Mouse (Mus musculus) lung, embryonic 14.5 days (tissue): ENCODE data around the gene Cep295nl. TPM values are rescaled to one million over a fixed set of nuclear protein-coding genes. Genes with fewer than 3 reads are reported as not detected.

Source experiments
- ATAC-seq: fragments of 200-750 bp; cut with Nextera tagmentation; 2 replicates; pipeline ENCODE4 v1.8.0; 2017; ENCODE audit warnings: mild to moderate bottlenecking, moderate TSS enrichment, moderate library complexity; ENCODE audit not compliant: insufficient read depth
- DNase-seq: peaks from one replicate; pipeline ENCODE4 v3.0.0-alpha.2; 2015
- H3K27ac ChIP-seq: fragments of 300-500 bp; sonication (generic); 2 replicates; pipeline ENCODE4 v1.5.1; 2014; ENCODE audit warnings: low read depth, mild to moderate bottlenecking, moderate library complexity
- H3K27me3 ChIP-seq: fragments of 300-500 bp; sonication (generic); 2 replicates; pipeline ENCODE4 v1.6.1; 2014; ENCODE audit warnings: low read length, control low read depth; ENCODE audit not compliant: insufficient read depth
- H3K36me3 ChIP-seq: fragments of 300-500 bp; sonication (generic); 2 replicates; pipeline ENCODE4 v1.6.1; 2014; ENCODE audit warnings: control low read depth; ENCODE audit not compliant: insufficient read depth
- H3K4me1 ChIP-seq: fragments of 300-500 bp; sonication (generic); 2 replicates; pipeline ENCODE4 v1.6.1; 2014; ENCODE audit warnings: antibody characterized with exemption, control low read depth; ENCODE audit not compliant: insufficient read depth
- H3K4me2 ChIP-seq: fragments of 300-500 bp; sonication (generic); 2 replicates; pipeline ENCODE4 v1.6.1; 2014; ENCODE audit warnings: mild to moderate bottlenecking
- H3K4me3 ChIP-seq: fragments of 300-500 bp; sonication (generic); 2 replicates; pipeline ENCODE4 v1.5.1; 2014; ENCODE audit warnings: low read depth, low read length
- H3K9ac ChIP-seq: fragments of 300-500 bp; sonication (generic); 2 replicates; pipeline ENCODE4 v1.6.1; 2014
- H3K9me3 ChIP-seq: fragments of 300-500 bp; sonication (generic); 2 replicates; pipeline ENCODE4 v1.6.1; 2016; ENCODE audit warnings: low read depth, low read length, control low read depth
- CTCF ChIP-seq: IDR thresholded peaks from 2 replicates; pipeline ENCODE4 v1.5.1; 2016; ENCODE audit warnings: antibody characterized with exemption, low read depth
- WGBS: fragments of 180-500 bp; shearing (Covaris S2); extraction: QIAGEN DNeasy Blood & Tissue Kit; methylation state at CpG from one replicate; pipeline ENCODE4 v1.1.7; 2014; 5-methylcytosine and 5-hydroxymethylcytosine counted together
- polyA plus RNA-seq: library from polyadenylated mRNA; unstranded; fragments of >200 nt; fragmentation: Nextera tagmentation; extraction: Ambion mirVana; gene quantifications from 2 replicates; pipeline ENCODE4 v1.2.1, GENCODE M21; 2014

Gene Cep295nl
- polyA plus RNA-seq, 1 experiment from 2014 or later, result 0.62 TPM

DNA sequence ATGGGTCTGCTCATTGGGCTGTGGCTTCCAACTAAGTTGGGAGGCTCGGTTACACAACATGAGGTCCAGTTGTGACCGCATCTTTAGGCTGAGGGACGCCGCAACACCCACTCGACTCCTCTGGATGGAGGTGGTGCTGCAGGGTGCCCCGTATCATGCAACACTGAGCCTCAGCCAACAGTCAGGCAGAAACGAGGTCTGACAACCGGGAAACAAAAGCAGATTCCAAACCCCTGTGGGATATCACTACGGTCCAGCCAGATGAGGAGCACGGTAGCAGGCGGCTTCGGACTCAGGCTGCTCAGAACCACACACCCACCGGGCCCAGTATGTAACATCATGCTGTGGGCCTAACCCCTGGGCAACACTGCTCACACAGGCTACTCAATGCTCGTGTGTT, 11.9 kb downstream of the Cep295nl start:
- Histone ChIP-seq H3K4me2 (no peak overlapping the region), H3K36me3 (peaks cover 24% of the 10 kb centered on the region), H3K27ac (no peak overlapping the region), H3K4me1 (0 out of 2 replicates have a peak, but pooled peaks cover 2% of the 10 kb centered on the region), H3K4me3 (no peak overlapping the region), H3K9ac (no peak overlapping the region), H3K27me3 (no peaks in the 10 kb centered on the region), H3K9me3 (no peaks in the 10 kb centered on the region)
- WGBS, result 94% methylated on average over 14 of the region's 14 CpGs
- no peak for TF ChIP-seq CTCF
- ATAC-seq (no peak), DNase-seq (no peak)

DNA sequence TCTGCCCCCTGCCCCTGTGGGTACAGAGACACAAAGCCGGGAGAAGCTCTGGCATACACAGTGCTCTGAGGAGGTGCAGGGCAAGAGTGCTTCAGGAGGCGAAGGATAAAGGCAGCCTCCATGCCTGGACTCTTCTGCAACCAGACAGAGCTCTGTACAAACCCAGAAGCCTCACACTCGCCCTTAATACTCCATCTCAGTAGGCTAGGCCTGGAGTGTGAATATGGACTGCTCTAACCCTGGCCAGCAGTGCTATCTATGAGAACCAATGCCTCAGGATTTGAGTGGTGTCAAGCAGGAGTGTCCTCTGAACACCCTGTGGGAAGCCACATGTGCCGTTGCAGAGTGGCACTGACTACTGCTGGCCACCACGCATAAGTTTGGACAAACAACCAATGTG, 13.4 kb downstream of the Cep295nl start:
- Histone ChIP-seq H3K4me2 (no peak overlapping the region), H3K9me3 (no peaks in the 10 kb centered on the region), H3K4me1 (0 out of 2 replicates have a peak, but pooled peaks cover 2% of the 10 kb centered on the region), H3K27ac (no peak overlapping the region), H3K27me3 (no peaks in the 10 kb centered on the region), H3K9ac (no peak overlapping the region), H3K36me3 (peaks cover 24% of the 10 kb centered on the region), H3K4me3 (no peak overlapping the region)
- WGBS, result 91% methylated on average over 5 of the region's 5 CpGs
- DNase-seq (no peak), ATAC-seq (no peak)
- no peak for TF ChIP-seq CTCF

DNA sequence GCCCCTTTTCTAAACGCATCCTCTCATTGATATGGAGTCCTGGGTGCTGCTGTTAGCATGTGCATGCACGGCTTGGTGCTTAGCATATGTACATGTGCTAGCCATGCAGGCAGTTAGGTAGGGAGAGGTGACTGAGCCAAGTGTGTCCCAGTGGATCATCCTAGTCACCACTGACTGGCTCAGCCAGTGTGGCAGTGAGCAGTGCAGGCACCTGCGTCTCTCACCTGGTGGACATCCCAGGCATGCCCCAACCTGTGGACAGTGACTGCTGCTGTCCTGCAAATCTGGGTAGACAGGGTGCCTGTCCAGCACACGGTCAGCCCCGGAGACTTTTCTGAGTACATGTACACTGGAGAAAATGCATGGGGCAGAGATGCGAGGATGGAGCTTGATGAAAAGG, 13.8 kb downstream of the Cep295nl start:
- no peak for ATAC-seq
- WGBS, result 96% methylated on average over 6 of the region's 6 CpGs
- no peak overlapping the region for H3K27ac ChIP-seq
- 0 out of 2 replicates have a peak, but pooled peaks cover 2% of the 10 kb centered on the region for H3K4me1 ChIP-seq
- H3K4me2 ChIP-seq, result no peak overlapping the region
- TF ChIP-seq CTCF, result no peak
- no peak for DNase-seq
- no peak overlapping the region for H3K9ac ChIP-seq
- H3K4me3 ChIP-seq, result no peak overlapping the region
- H3K9me3 ChIP-seq, result no peaks in the 10 kb centered on the region
- peaks cover 20% of the 10 kb centered on the region for H3K36me3 ChIP-seq
- no peaks in the 10 kb centered on the region for H3K27me3 ChIP-seq

DNA sequence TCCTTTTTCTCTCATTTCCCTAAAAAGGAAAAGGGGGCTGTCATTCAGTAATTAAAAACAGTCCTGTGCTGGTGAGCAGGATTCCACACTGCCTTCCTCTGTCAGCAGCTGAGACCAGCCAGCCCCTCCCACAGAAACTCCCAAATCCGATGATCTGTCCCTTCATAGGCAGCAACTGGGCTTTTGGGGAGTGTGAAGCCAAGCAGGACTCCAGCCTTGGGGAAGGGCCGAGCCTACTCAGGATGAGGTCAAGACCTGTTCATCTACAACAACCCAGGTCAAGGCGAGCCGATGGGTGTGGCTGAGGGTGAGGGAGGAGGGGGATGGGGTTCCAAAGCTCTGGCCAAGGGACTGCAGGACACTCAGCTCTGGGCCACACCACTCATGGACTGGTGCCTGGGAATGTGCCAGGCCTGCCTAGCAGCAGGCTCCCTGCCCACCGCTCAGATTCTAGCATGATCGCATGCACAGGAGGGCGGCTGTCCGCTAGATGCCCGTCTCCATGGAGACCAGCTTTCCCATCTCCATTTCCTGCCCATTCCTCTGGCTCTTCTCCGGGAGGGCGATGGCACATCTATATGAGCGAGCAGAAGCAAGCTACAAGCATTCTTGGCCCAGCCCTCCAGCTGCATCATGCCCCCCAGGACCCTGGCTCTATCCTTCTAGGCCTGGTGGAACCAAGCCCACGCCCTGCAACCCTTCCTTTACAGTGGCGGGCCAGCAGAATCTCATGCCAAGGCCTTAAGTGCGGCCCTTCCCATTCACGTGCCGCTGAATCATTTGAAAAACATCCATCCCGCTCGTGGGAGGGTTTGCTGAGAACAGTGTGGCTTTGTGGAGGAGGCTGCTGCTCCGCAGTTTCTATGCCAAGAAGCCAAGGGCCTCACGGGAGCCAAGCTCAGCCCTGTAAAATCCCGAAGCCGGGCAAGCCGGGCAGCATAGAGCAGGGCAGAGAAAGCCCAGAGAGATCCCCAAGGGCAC, 15.0 kb downstream of the Cep295nl start:
- Histone ChIP-seq H3K27ac (peak overlapping the region; percentile 65), H3K4me1 (0 out of 2 replicates have a peak, but pooled peaks cover 2% of the 10 kb centered on the region), H3K9me3 (no peaks in the 10 kb centered on the region), H3K27me3 (no peaks in the 10 kb centered on the region), H3K9ac (0 out of 2 replicates have a peak overlapping the region, but pooled peaks have one; percentile 11), H3K4me2 (no peak overlapping the region), H3K4me3 (no peak overlapping the region), H3K36me3 (0 out of 2 replicates have a peak, but pooled peaks cover 9% of the 10 kb centered on the region)
- peak; percentile 51 for DNase-seq
- 60% methylated on average over 24 of the region's 24 CpGs for WGBS
- ATAC-seq, result peak; percentile 28; the same call in 1 of the 2 replicates
- no peak for TF ChIP-seq CTCF

DNA sequence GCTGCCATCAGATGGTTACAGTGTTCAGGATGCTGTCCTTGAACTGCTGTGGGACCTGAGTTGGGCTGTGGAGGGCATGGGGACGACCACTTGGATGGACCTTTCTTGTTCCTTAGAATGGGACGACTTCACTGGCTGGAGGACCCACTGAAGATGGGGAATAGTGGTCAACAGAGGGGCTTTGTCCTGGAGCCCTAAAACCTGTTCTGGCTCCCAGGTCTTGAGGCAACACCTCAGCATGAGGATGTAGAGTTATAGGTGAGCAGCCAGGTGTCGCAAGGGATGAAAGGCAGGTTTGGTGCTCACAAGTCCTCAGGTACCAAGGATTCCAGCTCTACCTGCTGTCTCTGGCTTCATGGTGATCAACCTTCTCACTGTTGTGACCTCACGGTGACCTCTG, 15.8 kb downstream of the Cep295nl start:
- no peaks in the 10 kb centered on the region for H3K27me3 ChIP-seq
- H3K27ac ChIP-seq, result no peak overlapping the region; the same call in 1 of the 2 replicates
- 86% methylated on average over 4 of the region's 4 CpGs for WGBS
- H3K36me3 ChIP-seq, result 0 out of 2 replicates have a peak, but pooled peaks cover 4% of the 10 kb centered on the region
- H3K9ac ChIP-seq, result no peak overlapping the region
- no peaks in the 10 kb centered on the region for H3K9me3 ChIP-seq
- 0 out of 2 replicates have a peak, but pooled peaks cover 2% of the 10 kb centered on the region for H3K4me1 ChIP-seq
- no peak overlapping the region for H3K4me3 ChIP-seq
- no peak overlapping the region for H3K4me2 ChIP-seq
- TF ChIP-seq CTCF, result no peak
- DNase-seq, result no peak
- no peak for ATAC-seq

DNA sequence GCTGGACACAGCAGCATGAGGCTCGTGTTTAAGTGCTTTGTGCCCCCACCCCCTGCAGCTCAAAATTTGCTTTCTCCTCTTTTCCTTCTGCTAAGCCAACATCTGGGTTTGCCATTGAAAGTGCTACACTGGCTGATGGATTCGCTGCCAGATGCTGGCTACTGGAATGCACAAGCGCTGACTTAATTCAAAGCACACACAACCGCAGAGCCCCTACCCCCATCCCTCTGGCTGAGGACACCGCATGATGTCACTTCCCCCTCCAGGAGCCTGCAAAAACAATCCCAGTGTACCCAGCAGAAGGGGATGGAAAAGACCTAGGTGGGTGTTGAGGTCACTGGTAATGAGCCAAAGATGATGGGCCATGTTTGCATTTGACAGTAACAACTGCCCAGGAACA, 17.8 kb downstream of the Cep295nl start:
- Histone ChIP-seq H3K4me1 (0 out of 2 replicates have a peak, but pooled peaks cover 2% of the 10 kb centered on the region), H3K9ac (no peak overlapping the region), H3K36me3 (peaks cover 13% of the 10 kb centered on the region; the same call in 1 of the 2 replicates), H3K4me3 (no peak overlapping the region), H3K27ac (no peak overlapping the region), H3K27me3 (no peaks in the 10 kb centered on the region), H3K4me2 (no peak overlapping the region), H3K9me3 (no peaks in the 10 kb centered on the region)
- WGBS, result 53% methylated on average over 5 of the region's 5 CpGs
- TF ChIP-seq CTCF, result no peak
- no peak for ATAC-seq
- DNase-seq, result peak; percentile 42

DNA sequence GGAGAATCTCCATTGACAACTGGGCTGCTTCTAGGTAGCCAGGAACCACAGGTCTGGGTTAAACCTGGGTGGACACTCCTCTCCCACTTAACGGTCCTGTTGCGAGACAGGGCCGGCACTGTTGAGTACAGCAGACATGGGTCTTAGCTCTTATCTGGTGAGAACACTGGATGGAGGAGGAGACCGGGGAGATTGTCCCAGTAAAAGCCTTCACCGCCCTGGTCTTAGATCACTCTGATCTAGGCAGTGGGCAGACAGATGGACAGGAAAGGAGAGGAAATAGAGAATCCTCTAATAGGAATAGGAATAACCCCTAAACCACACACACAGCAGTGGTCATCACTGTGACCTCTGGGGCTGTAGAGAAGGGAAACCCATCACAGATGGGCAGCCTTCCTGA, 18.3 kb downstream of the Cep295nl start:
- Histone ChIP-seq H3K4me2 (no peak overlapping the region), H3K4me1 (0 out of 2 replicates have a peak, but pooled peaks cover 2% of the 10 kb centered on the region), H3K9me3 (no peaks in the 10 kb centered on the region), H3K27ac (no peak overlapping the region), H3K9ac (no peak overlapping the region), H3K36me3 (peaks cover 19% of the 10 kb centered on the region; the same call in 1 of the 2 replicates), H3K4me3 (no peak overlapping the region), H3K27me3 (no peaks in the 10 kb centered on the region)
- ATAC-seq (no peak), DNase-seq (no peak)
- WGBS, result 76% methylated on average over 5 of the region's 5 CpGs
- no peak for TF ChIP-seq CTCF
